Mouse (Mus musculus) MEL (cell line): ENCODE results near the gene Fkbp6. TPM values are rescaled to one million over a fixed set of nuclear protein-coding genes. Genes with fewer than 3 reads are reported as not detected.

Experiments
- DNase-seq: peaks from one replicate; pipeline ENCODE4 v3.0.0; 2011; ENCODE audit warnings: low read depth, low spot score
- H3K27ac ChIP-seq: 2 replicates; pipeline ENCODE4 v1.5.1; 2012; ENCODE audit warnings: low read depth, mild to moderate bottlenecking, control low read depth, low read length, moderate library complexity; ENCODE audit not compliant: control insufficient read depth
- H3K27me3 ChIP-seq, 2 experiments: fragments of 150-350 bp in 1 of 2; sonication (generic) in 1 of 2; 2 replicates each; pipeline ENCODE4 v1.6.1; 2012; ENCODE audit warnings: low read length in 2 of 2, mild to moderate bottlenecking in 2 of 2, improper control_type of control experiment in 1 of 2, moderate library complexity in 1 of 2; ENCODE audit not compliant: insufficient read depth in 2 of 2, control insufficient read depth in 1 of 2
- H3K36me3 ChIP-seq, 2 experiments: 2 replicates each; pipeline ENCODE4 v1.6.1; 2012 to 2014; ENCODE audit warnings: low read length in 2 of 2, improper control_type of control experiment in 1 of 2, inconsistent platforms in 1 of 2, mild to moderate bottlenecking in 1 of 2; ENCODE audit not compliant: insufficient read depth in 2 of 2, control insufficient read depth in 1 of 2
- H3K4me1 ChIP-seq, 2 experiments: fragments of 150-350 bp in 1 of 2; sonication (generic) in 1 of 2; 2 replicates each; pipeline ENCODE4 v1.6.1; 2012; ENCODE audit warnings: low read length in 2 of 2, improper control_type of control experiment in 1 of 2, mild to moderate bottlenecking in 1 of 2; ENCODE audit not compliant: insufficient read depth in 2 of 2, control insufficient read depth in 1 of 2
- H3K4me3 ChIP-seq, 2 experiments: fragments of 150-350 bp in 1 of 2; sonication (generic) in 1 of 2; 2 replicates each; pipeline ENCODE4 v1.5.1; 2012; ENCODE audit warnings: low read depth in 2 of 2, low read length in 2 of 2, mild to moderate bottlenecking in 2 of 2, moderate library complexity in 2 of 2, control low read depth in 1 of 2, improper control_type of control experiment in 1 of 2; ENCODE audit not compliant: control insufficient read depth in 1 of 2, insufficient read depth in 1 of 2
- H3K79me2 ChIP-seq: 2 replicates; pipeline ENCODE4 v1.6.1; 2012; ENCODE audit warnings: mild to moderate bottlenecking, low read length, moderate library complexity; ENCODE audit not compliant: control insufficient read depth, poor library complexity, insufficient read depth
- H3K9ac ChIP-seq: 2 replicates; pipeline ENCODE4 v1.6.1; 2012; ENCODE audit warnings: low read depth, mild to moderate bottlenecking, control low read depth, low read length, moderate library complexity; ENCODE audit not compliant: control insufficient read depth, poor library complexity, severe bottlenecking
- H3K9me3 ChIP-seq: fragments of 150-350 bp; sonication (generic); replicated peaks from 2 replicates; pipeline ENCODE4 v1.6.1; 2012; ENCODE audit warnings: mild to moderate bottlenecking, low read length, improper control_type of control experiment, moderate library complexity; ENCODE audit not compliant: insufficient read depth
- TAL1 ChIP-seq: IDR thresholded peaks from 2 replicates; pipeline ENCODE4 v1.6.1; 2012; ENCODE audit warnings: mild to moderate bottlenecking, inconsistent platforms, low read length, moderate library complexity, mixed read lengths
- TBP ChIP-seq: IDR thresholded peaks from 2 replicates; pipeline ENCODE4 v1.8.0; 2011; ENCODE audit warnings: low read depth, low read length, improper control_type of control experiment
- polyA plus RNA-seq, 2 experiments: library from polyadenylated mRNA; stranded (reverse) in 1 of 2; unstranded in 1 of 2; fragments of >175 nt in 1 of 2; fragments of >200 nt in 1 of 2; gene quantifications; 2 replicates each; pipeline versions ENCODE4 v1.2.1 to v1.2.4; 2012; ENCODE audit warnings: low replicate concordance in 2 of 2, low read depth in 1 of 2; ENCODE audit not compliant: insufficient read length in 2 of 2, insufficient read depth in 1 of 2, missing spikeins in 1 of 2
- total RNA-seq: library from RNA; depleted of rRNA; stranded (reverse); fragments of 300-350 nt; gene quantifications from 2 replicates; pipeline ENCODE4 v1.2.3, GENCODE M21; 2012; rRNA removed

Fkbp6 gene
- total and polyA plus RNA-seq, 3 experiments = 0.10 to 0.19 TPM; not detected in 1

GRCm38 (mm10) chr5:135242136-135242535, 107.7 kb downstream of the Fkbp6 start:
- no peak for TF ChIP-seq TAL1
- no peak for TF ChIP-seq TBP
- TF ChIP-seq, all 39 proteins: peak for 0
- H3K36me3 ChIP-seq = peaks cover 0 to 35% of the 10 kb centered on the region in 2 experiments; a peak in 2 of 4 replicates
- no peaks in the 10 kb centered on the region for H3K79me2 ChIP-seq
- no peak overlapping the region for H3K9ac ChIP-seq
- H3K27me3 ChIP-seq = no peaks in the 10 kb centered on the region
- no peaks in the 10 kb centered on the region for H3K4me1 ChIP-seq
- H3K9me3 ChIP-seq = no peaks in the 10 kb centered on the region
- no peak overlapping the region for H3K27ac ChIP-seq
- DNase-seq = no peak
- no peak overlapping the region for H3K4me3 ChIP-seq

Other genes starting within 250 kb of the Fkbp6 start
- gene Tbl2, start 200.4 kb downstream of the Fkbp6 start, total RNA-seq = 19.3 and 20.5 TPM in 2 replicates
- gene Tbl2, start 200.4 kb downstream of the Fkbp6 start, polyA plus RNA-seq = 10 to 100 TPM in 1 of 2 experiments, not detected in 1; 30.3 TPM
- gene Bcl7b, start 181.8 kb downstream of the Fkbp6 start, total RNA-seq = 44.6 and 45.1 TPM in 2 replicates
- gene Bcl7b, start 181.8 kb downstream of the Fkbp6 start, polyA plus RNA-seq = 10 to 100 TPM in 1 of 2 experiments, not detected in 1; 76.0 TPM
- 69.1 and 72.9 TPM in 2 replicates for gene Baz1b, start 162.8 kb downstream of the Fkbp6 start, total RNA-seq
- gene Baz1b, start 162.8 kb downstream of the Fkbp6 start, polyA plus RNA-seq = 10 to 100 TPM; 44.5 to 81.5 TPM
- gene Fzd9, start 98.8 kb downstream of the Fkbp6 start, total RNA-seq = 5.7 and 9.8 TPM in 2 replicates
- gene Fzd9, start 98.8 kb downstream of the Fkbp6 start, polyA plus RNA-seq = 1 to 10 TPM in 1 of 2 experiments, not detected in 1; 6.2 TPM
- not detected in 2 replicates for gene Trim50, start 3.3 kb upstream of the Fkbp6 start, total RNA-seq
- not detected for gene Trim50, start 3.3 kb upstream of the Fkbp6 start, polyA plus RNA-seq
- gene Nsun5, start 19.9 kb upstream of the Fkbp6 start, total RNA-seq = 70.8 and 90.0 TPM in 2 replicates
- 100 to 1,000 TPM in 1 of 2 experiments, 10 to 100 TPM in 1; 97.5 to 178 TPM for gene Nsun5, start 19.9 kb upstream of the Fkbp6 start, polyA plus RNA-seq
- 10.2 and 12.4 TPM in 2 replicates for gene Pom121, start 44.5 kb upstream of the Fkbp6 start, total RNA-seq
- 10 to 100 TPM; 51.8 to 81.1 TPM for gene Pom121, start 44.5 kb upstream of the Fkbp6 start, polyA plus RNA-seq
- gene Hip1, start 195.1 kb upstream of the Fkbp6 start, total RNA-seq = 0.23 and 0.26 TPM in 2 replicates
- gene Hip1, start 195.1 kb upstream of the Fkbp6 start, polyA plus RNA-seq = under 1 TPM in 1 of 2 experiments, not detected in 1; 0.75 TPM
- gene Ccl26, start 213.5 kb upstream of the Fkbp6 start, total RNA-seq = not detected in 2 replicates
- gene Ccl26, start 213.5 kb upstream of the Fkbp6 start, polyA plus RNA-seq = not detected
- not detected in 2 replicates for gene Ccl24, start 223.0 kb upstream of the Fkbp6 start, total RNA-seq
- not detected for gene Ccl24, start 223.0 kb upstream of the Fkbp6 start, polyA plus RNA-seq